Mouse (Mus musculus) stomach, embryonic 16.5 days (tissue): ENCODE results near the gene Srgap2. TPM values are rescaled to one million over a fixed set of nuclear protein-coding genes. Genes with fewer than 3 reads are reported as not detected.

Source experiments
- ATAC-seq: fragments of 200-750 bp; cut with Nextera tagmentation; 2 replicates; pipeline ENCODE4 v1.8.0; 2017; ENCODE audit warnings: moderate number of reproducible peaks, moderate TSS enrichment; ENCODE audit not compliant: insufficient read depth, low FRiP score
- H3K27ac ChIP-seq: fragments of 300-500 bp; sonication (generic); 2 replicates; pipeline ENCODE4 v1.5.1; 2014; ENCODE audit warnings: low read length
- H3K27me3 ChIP-seq: fragments of 300-500 bp; sonication (generic); 2 replicates; pipeline ENCODE4 v1.6.1; 2014; ENCODE audit warnings: low read length, control low read depth, mixed read lengths; ENCODE audit not compliant: control insufficient read depth, insufficient read depth
- H3K36me3 ChIP-seq: fragments of 300-500 bp; sonication (generic); 2 replicates; pipeline ENCODE4 v1.6.1; 2014; ENCODE audit warnings: low read length; ENCODE audit not compliant: control insufficient read depth, insufficient read depth
- H3K4me1 ChIP-seq: fragments of 300-500 bp; sonication (generic); 2 replicates; pipeline ENCODE4 v1.6.1; 2014; ENCODE audit warnings: low read length, control low read depth, mixed read lengths; ENCODE audit not compliant: control insufficient read depth, insufficient read depth
- H3K4me2 ChIP-seq: fragments of 300-500 bp; sonication (generic); 2 replicates; pipeline ENCODE4 v1.6.1; 2014; ENCODE audit warnings: low read depth, low read length, mixed read lengths
- H3K4me3 ChIP-seq: fragments of 300-500 bp; sonication (generic); replicated peaks from 2 replicates; pipeline ENCODE4 v1.5.1; 2014; ENCODE audit warnings: mild to moderate bottlenecking, low read length
- H3K9ac ChIP-seq: fragments of 300-500 bp; sonication (generic); 2 replicates; pipeline ENCODE4 v1.6.1; 2014; ENCODE audit warnings: low read length
- H3K9me3 ChIP-seq: fragments of 300-500 bp; sonication (generic); replicated peaks from 2 replicates; pipeline ENCODE4 v1.6.1; 2016; ENCODE audit warnings: low read length, control low read depth; ENCODE audit not compliant: control insufficient read depth
- WGBS: fragments of 180-500 bp; shearing (Covaris S2); extraction: QIAGEN DNeasy Blood & Tissue Kit; methylation state at CpG from one replicate; pipeline ENCODE4 v1.1.7; 2014; 5-methylcytosine and 5-hydroxymethylcytosine counted together
- polyA plus RNA-seq: library from polyadenylated mRNA; unstranded; fragments of >200 nt; fragmentation: Nextera tagmentation; extraction: Ambion mirVana; gene quantifications from 2 replicates; pipeline ENCODE4 v1.2.1, GENCODE M21; 2015

Gene Srgap2
- polyA plus RNA-seq, 1 experiment from 2014 or later, result 14.2 TPM

DNA sequence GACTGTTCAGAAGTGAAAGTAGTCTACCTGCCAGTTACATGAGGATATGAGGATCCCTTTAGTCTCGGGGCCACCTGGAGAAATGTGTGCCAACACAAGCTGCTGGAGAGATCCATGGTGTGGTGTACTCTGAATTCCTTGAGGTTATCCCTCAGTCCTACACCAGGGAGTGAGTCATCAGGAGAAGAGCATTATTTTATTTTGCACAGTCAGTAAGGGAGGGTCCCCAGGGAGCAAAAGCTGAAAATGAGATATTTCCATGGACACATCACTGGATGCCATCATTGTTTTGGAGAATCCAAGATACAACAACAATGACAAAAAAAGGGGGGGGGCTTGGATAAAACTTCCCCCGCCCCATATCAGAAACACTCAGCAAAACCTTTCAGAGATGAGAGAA lies 24.8 kb upstream of the Srgap2 start:
- no peaks in the 10 kb centered on the region for H3K27me3 ChIP-seq
- no peak overlapping the region for H3K27ac ChIP-seq
- no peak overlapping the region for H3K4me3 ChIP-seq
- H3K4me2 ChIP-seq, result no peak overlapping the region
- H3K36me3 ChIP-seq, result no peaks in the 10 kb centered on the region
- peaks cover 8% of the 10 kb centered on the region; the same call in 1 of the 2 replicates for H3K4me1 ChIP-seq
- ATAC-seq, result no peak
- 75% methylated on average over 2 of the region's 2 CpGs for WGBS
- H3K9me3 ChIP-seq, result no peaks in the 10 kb centered on the region
- no peak overlapping the region for H3K9ac ChIP-seq

GRCm38 (mm10) chr1:131548494-131549365 lies 21.6 kb upstream of the Srgap2 start:
- Histone ChIP-seq H3K4me3 (no peak overlapping the region), H3K27me3 (no peaks in the 10 kb centered on the region), H3K9me3 (no peaks in the 10 kb centered on the region), H3K27ac (peak overlapping the region; percentile 4; the same call in 1 of the 2 replicates), H3K36me3 (no peaks in the 10 kb centered on the region), H3K4me1 (peaks cover 4% of the 10 kb centered on the region; the same call in 1 of the 2 replicates), H3K4me2 (no peak overlapping the region), H3K9ac (no peak overlapping the region)
- 34% methylated on average over 8 of the region's 8 CpGs for WGBS
- no peak for ATAC-seq

DNA sequence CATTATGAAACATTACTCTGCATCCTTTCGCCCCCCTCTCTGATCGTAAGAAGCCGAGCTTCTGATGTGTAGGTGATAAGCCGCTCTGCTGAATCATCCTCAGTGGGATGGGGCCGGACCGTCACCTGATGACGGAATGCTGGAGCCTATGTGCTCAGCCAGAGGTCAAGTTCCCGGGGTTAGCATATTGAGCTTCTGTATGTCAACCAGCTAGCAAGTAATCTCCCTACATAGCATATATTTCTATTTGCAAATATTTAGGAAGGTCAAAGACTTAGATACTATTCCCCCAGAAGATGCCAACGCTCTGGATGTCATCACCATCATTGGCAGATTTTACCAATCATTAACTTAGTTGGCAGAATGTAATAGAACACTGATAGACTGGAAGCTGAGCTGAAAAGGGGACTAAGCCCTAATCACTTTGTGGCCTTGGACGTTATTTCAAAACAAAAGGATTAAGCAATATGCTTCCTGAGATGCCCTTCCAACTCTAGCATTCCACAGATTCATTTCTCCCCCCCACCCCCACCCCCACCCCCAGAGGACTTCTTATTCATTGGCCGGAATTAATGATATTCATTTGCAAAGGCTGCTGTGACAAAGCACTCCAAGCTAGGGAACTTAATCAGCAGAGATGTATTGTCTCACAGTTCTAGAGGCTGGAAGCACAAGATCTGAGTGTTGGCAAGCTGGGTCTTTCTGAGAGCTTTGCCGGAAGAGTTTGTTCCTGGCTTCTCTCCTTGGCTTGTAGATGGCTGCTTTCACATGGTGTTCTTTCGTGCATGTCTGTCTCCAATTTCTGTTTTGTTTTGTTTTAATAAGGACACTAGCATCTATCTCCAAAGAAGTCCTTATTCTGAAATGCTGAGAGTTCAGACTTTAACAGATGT lies 19.9 kb upstream of the Srgap2 start:
- no peak for ATAC-seq
- Histone ChIP-seq H3K4me2 (no peak overlapping the region), H3K4me1 (peaks cover 4% of the 10 kb centered on the region; the same call in 1 of the 2 replicates), H3K27ac (no peak overlapping the region), H3K4me3 (no peak overlapping the region), H3K9ac (no peak overlapping the region), H3K36me3 (no peaks in the 10 kb centered on the region), H3K9me3 (no peaks in the 10 kb centered on the region), H3K27me3 (no peaks in the 10 kb centered on the region)
- WGBS, result 70% methylated on average over 13 of the region's 13 CpGs

DNA sequence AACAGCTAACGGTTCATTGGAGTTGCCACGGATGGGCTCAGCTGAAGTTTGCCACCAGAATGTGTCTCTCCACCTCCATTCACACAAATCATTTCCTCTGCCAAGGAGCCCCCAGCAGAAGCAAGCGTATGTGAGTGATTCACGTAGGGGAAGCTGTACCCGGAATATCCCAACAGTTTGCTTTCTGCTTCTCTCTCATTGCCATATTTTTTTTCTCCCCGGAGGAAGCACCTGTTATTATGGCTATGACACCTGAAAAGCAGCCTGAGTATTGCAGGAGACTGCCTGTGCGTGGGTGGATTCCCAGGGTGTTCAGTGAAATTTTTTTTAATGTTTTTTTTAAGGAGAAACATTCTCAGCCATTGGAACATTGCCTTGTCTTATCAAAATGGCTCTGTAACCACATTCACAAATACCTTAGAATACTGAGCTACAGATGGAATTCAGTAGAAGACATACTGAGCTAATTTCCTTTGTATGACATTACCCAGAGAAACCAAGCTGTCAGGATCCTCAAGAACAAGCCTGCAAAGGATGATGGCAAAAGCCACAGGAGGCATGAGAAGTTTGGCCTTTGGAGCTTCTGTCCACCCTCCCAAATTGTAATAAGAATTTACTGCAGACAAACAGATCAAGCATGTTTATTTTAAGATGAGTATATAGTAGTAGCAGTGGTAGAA lies 16.9 kb upstream of the Srgap2 start:
- H3K4me3 ChIP-seq, result no peak overlapping the region
- no peak for ATAC-seq
- WGBS, result 78% methylated on average over 7 of the region's 7 CpGs
- no peak overlapping the region for H3K9ac ChIP-seq
- H3K4me1 ChIP-seq, result peaks cover 4% of the 10 kb centered on the region; the same call in 1 of the 2 replicates
- H3K9me3 ChIP-seq, result no peaks in the 10 kb centered on the region
- no peaks in the 10 kb centered on the region for H3K27me3 ChIP-seq
- H3K36me3 ChIP-seq, result no peaks in the 10 kb centered on the region
- H3K27ac ChIP-seq, result no peak overlapping the region
- no peak overlapping the region for H3K4me2 ChIP-seq

GRCm38 (mm10) chr1:131541903-131542302 lies 14.8 kb upstream of the Srgap2 start:
- Histone ChIP-seq H3K36me3 (no peaks in the 10 kb centered on the region), H3K4me2 (no peak overlapping the region), H3K4me3 (no peak overlapping the region), H3K27me3 (no peaks in the 10 kb centered on the region), H3K9me3 (no peaks in the 10 kb centered on the region), H3K4me1 (no peaks in the 10 kb centered on the region), H3K27ac (no peak overlapping the region), H3K9ac (no peak overlapping the region)
- WGBS, result 76% methylated on average over 5 of the region's 5 CpGs
- ATAC-seq, result no peak

DNA sequence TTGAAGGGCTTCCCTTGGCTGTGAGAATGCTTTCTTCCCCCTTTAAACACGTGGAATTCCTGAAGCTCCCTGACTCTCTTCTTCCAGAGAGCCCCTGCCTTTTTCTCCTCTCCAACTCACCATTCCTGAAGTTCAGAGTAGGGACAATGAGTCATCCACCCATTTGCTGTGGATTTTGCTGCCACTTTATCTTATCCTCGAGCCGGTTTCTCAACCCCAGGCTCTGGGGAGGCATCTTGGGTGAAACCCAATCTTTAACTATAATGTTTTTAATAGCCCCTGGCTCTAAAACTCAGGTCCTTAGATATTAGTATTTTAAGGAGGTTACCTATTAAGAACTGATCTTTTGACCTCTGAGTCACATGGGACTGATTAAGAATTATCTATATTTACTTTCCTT lies 14.3 kb upstream of the Srgap2 start:
- WGBS, result 35% methylated on average over 3 of the region's 3 CpGs
- Histone ChIP-seq H3K9ac (no peak overlapping the region), H3K36me3 (no peaks in the 10 kb centered on the region), H3K27me3 (no peaks in the 10 kb centered on the region), H3K9me3 (no peaks in the 10 kb centered on the region), H3K4me2 (no peak overlapping the region), H3K4me3 (no peak overlapping the region), H3K27ac (no peak overlapping the region), H3K4me1 (no peaks in the 10 kb centered on the region)
- no peak for ATAC-seq

GRCm38 (mm10) chr1:131540795-131541194 lies 13.6 kb upstream of the Srgap2 start:
- 74% methylated on average over 5 of the region's 5 CpGs for whole genome bisulfite sequencing
- H3K4me2 ChIP-seq, result no peak overlapping the region
- H3K9ac ChIP-seq, result no peak overlapping the region
- ATAC-seq, result no peak
- H3K4me3 ChIP-seq, result no peak overlapping the region
- no peaks in the 10 kb centered on the region for H3K27me3 ChIP-seq
- no peaks in the 10 kb centered on the region for H3K9me3 ChIP-seq
- no peaks in the 10 kb centered on the region for H3K4me1 ChIP-seq
- H3K27ac ChIP-seq, result no peak overlapping the region
- no peaks in the 10 kb centered on the region for H3K36me3 ChIP-seq

GRCm38 (mm10) chr1:131539771-131540170 lies 12.6 kb upstream of the Srgap2 start:
- H3K4me3 ChIP-seq, result no peak overlapping the region
- H3K4me2 ChIP-seq, result no peak overlapping the region
- H3K9ac ChIP-seq, result no peak overlapping the region
- H3K36me3 ChIP-seq, result no peaks in the 10 kb centered on the region
- H3K27ac ChIP-seq, result no peak overlapping the region
- no peaks in the 10 kb centered on the region for H3K9me3 ChIP-seq
- H3K4me1 ChIP-seq, result no peaks in the 10 kb centered on the region
- no peak for ATAC-seq
- no peaks in the 10 kb centered on the region for H3K27me3 ChIP-seq
- 92% methylated on average over 4 of the region's 4 CpGs for WGBS
